Mouse (Mus musculus) gastrocnemius, postnatal 10 days (tissue): ENCODE measurements at regions not wholly inside any gene's neighbourhood (a gene's known extent, or its start where the extent isn't known, plus 50 kb on each side); places are given as distances from the start of the nearest gene placed in this dataset.

Source experiments
- DNase-seq: peaks from one replicate; pipeline ENCODE4 v3.0.0; 2021; ENCODE audit warnings: mixed read lengths

DNA sequence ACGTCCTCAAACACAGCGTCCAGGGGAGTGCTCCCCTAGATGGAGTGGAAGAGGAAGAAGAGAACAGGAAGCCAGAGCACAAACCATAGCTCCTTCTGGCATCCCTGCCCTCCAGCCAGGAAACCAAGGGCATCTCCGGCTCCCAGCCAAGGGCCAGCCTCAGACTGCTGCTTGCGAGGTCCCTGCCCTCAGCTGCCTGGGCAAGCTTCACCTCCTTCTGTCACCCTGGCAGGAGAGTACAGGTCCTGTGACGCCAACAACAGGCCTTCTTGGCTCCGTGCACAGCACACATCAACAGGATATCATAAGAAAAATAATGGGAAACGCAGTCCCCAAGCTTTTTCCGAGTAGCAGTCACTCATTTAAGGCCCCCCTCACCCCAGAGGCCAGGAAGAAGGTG lies 212.9 kb upstream of the Mocs1 start:
- DNase-seq = no peak

DNA sequence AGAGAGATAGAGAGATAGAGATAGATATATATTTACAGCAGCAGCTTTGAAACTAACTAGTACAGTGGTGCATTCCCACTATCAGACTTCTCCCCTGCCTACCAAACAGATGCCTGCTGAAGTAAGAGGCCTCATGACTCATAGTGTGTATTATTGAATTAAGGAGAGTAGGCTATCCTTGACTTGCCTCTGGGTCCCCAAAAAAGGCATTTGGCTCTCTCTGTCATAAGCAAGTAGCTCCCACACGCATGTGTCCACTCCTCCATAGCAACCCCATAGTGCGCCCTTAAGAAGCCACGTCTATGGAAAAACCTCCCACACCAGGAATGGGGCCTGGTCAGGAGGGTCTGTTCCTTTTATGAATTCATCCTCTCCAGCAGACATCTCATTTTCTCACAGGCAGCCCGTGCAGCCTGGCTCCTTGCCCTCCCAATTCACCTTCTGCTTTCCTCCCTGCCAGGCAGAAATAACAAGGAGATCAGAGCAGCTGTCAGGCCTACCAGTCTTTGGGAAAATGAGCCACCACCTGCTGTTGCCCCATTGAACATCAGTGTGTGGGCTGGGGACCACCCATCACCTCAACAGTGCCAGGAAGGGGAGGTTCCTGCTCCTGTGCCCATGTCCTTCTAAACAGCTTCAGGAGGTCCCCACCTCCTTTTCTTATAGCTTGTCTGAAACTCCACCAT lies 208.5 kb upstream of the Mocs1 start:
- DNase-seq = no peak

DNA sequence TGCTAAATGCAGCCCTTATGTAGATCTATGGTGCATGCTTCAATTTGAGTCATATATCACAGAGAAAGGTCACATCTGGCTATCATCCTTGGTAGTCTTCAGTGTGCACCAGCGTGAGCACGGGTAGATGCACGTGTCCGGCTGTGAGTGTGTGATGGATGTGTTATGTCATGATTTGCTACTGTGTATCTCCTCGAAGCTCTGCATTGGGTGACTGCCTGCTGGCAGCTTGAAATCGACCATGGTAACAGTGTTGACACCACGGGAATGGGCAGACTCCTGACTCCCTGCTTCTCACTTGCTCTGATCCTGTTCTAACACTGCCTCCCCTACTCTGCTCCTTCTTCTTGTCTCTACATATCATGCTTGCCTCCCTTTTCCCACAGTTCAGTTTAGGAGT lies 204.9 kb upstream of the Mocs1 start:
- DNase-seq = no peak

DNA sequence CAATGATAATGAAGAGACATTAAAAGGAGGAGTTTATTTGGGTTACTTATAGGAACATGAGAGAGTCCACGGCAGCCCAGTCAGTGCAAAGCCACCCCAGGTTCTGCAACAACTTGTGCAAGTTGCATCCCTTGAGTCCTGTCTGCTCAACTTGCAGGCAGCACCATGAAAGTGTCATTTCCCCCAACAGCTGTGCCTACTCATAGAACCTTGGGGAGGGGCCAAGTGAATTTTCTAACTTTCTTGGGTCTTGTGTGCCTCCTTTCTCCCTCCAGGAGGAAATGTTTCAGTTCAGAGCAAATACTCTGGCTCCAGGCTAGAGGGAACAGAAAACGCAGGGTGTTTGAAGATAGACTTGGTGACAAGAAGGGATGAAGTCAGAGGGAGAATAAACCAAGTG lies 204.5 kb upstream of the Mocs1 start:
- DNase-seq = no peak

DNA sequence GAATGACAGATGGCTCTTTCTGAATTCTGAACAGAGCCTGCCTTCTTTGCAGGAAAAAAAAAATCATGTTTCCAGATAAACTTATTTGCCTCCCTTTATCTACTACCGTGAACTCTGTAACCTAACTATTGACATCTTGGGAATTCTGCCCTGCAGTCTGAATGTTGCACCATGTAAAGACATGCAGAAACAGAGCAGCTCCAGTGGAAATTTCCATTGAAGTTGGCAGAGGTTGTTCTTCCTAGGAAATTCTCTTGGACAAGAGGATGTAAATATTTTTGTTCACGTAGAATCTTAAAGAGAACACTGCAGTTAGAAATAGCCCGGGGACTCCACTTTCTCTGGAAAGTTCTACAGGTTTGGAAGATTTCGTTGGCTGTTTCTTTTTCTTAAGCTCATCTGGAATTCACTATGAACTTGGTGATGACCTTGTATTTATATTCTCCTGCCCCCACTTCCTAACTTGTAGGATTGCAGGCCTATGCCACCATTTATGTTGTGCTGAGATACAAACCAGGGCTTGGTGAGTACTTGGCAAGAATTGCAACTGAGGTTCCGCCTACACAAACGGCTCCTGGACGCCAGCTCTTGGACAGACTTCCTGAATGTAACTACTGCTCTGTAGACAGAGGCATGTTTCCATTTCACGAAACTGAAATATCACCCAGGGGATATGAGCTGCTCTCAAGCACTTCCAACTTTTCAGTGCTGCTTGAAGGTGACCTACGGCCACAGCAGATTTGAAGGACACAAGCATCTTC lies 202.7 kb upstream of the Mocs1 start:
- no peak for DNase-seq

DNA sequence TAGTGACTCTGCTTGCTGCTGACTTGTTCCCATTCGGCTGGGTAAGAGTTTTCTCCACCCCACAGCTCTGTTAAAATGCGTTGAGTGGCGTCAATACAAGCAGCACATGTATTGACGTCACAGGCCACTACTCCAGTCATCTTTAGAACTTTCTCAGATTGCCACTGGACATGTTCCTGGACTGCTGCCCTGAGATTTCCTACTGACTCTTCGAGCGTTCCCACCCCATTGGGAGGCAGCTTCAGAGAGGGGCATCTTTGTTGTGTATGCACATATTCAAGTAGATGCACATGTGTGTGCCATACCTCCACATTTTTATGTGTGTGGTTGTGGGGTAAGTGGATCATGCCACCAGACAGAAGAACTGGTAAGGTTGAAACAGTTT lies 202.2 kb upstream of the Mocs1 start:
- no peak for DNase-seq

DNA sequence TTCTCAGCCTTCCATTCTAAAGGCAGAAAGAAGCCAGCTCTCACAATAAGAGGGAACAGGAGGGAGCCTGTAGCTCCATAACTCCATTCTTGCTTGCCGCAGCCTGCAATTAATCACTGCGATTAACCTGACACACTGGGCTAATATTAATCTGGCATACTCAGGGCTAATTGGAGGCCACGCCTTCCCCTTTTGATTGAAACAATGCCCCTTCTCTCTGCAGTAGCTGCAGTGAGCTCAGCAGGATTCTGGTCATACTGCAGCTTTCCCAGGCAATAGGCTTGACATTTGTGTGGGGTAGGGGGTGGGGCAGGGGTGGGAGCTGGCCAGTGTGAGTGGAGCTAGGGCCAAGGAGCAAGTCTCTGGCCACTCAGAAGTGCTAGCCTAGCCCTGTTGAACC lies 196.9 kb upstream of the Mocs1 start:
- DNase-seq = no peak

DNA sequence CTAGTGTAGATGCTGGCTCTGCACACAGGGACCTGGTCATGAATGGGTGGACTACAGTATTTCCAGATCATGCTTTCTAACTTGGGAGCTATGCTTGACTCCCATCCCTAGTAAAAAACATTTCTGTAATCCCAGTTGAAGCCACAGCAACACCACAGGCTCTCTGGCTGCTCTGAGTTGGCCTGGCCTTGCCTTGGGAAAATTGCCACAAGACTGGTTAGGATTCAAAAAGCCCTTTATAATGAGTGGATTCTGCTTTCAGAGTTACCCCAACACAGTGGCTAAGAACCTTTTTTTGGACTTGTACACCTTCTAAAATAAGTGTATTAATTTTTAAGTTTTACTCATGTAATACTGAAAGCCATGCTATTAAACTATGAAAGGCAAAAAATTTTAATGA lies 188.1 kb upstream of the Mocs1 start:
- no peak for DNase-seq

DNA sequence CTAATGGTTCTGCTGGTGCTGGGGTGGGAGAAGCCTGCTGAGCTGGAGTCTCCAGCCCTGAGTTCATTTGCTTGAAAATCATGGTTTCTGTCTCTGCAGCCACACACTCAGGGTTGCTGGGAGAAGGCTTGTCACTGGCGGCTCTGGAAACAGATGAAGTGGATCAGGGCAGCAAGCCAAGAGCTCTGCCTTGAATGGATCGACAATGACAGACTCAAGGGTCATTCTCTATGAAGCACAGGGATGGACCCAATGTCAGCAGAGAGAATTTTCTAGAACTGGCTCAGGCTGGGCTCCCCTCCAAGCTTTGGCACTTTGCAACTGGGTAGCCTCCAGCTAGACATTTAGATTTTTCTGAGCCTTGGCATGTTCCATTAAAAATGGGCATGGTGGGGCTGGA lies 184.7 kb upstream of the Mocs1 start:
- DNase-seq = no peak

DNA sequence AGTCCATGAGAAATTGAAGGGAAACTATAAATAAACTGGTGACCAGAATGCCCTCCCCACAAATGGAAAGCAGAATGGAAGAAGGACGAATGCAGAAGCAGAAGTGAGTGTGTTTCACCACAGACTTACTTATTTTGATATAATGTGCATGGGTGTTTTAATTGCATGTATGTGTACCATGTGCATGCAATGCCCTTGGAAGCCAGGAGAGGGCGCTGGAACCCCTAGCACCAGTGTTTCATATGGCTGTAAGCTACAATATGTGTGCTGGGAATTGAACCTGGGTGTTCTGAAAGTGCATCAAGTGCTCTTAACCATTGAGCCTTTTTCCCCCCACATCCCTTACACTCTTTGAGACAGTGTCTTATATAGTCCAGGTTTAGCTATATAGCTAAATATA lies 183.1 kb upstream of the Mocs1 start:
- no peak for DNase-seq

DNA sequence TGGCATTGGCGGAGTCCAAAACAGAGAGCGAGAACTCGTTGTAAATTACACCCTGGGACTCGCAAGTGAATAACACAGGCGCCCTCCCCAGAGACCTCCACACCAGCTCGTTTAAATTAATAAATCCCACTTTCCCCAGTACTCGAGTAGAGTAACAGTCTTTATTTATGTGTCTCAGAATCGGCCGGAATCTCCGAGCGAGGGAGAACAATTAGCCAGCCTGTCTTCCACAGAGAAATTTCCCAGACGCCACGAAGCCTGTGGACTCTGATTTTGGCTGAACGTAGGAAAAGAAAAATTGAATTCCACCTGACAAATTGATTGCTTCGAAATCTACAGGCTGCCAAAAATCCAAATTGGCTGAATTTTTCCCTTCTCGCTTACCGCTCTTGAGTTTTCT lies 180.9 kb upstream of the Mocs1 start:
- DNase-seq = no peak

DNA sequence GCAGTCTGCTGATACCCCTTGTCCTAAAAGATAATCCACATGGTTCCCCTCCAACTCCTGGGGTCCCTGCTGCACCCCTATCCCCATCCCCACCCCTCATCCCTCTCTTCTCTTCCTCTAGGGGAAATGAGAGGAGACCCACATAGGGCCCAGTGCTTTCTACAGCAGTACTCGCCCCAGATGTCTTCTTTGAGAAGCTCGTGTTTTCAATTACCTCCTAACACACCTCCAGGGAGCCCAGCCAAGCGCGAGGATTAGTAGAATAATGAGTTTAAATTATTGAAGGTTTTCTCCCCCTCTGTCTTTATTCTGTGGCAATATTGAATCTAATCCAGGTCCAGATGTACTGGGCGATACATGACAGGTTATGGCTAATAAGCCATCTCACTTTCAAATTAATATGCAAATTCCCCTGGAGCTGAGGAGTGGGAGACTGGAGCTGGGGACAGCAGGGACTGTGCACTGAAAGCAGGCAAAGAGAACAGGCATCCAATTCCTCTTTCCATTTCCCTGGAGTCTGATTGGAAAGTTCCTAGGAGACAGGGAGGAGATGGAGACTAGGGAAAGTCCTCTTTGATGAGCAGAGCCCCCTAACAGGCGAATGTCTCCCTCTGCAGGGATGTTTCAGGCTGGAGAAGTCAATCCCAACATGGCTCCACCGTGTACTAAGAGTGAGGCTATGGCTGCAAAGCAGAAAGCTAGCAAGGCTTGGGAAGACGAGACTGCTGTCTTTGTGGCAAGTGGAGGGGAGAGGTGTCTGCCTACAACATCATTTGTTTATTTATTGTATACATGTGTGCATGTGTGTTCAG lies 177.2 kb upstream of the Mocs1 start:
- no peak for DNase-seq

DNA sequence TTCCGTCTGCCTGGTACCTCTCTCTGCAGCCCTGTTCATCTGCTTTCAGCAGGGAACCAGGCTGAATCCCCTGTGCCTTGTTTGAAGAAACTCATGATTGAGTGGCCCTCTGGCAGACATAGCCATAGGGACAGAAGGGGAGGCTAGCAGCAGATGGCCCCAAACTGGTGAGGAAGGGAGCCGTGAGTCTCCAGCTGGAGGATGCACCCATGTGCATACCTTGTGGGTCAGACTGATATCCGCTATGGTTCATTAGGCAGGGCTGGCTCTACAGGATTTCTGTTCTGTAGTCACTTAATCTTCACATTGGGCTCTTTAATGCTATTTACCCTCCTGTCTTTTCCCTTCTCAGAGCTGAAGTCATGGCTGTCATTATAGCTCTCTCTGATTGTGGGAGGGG lies 175.9 kb upstream of the Mocs1 start:
- no peak for DNase-seq

DNA sequence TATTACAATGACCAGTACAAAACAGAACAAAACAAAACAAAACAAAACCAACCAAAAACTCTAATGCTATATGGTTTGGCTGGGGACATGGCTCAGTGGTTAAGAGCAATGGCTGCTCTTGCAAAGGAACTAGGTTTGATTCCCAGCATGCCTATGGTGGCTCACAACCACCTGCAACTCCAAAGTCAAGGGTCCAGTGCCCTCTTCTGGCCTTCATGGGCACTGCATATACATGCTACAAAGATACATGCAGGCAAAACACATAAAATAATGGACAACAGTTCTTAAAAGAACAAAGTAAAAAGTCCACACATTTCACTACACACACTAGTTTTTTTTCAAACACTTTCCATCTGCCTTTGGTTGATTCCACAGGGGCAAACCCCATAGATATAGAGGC lies 169.7 kb upstream of the Mocs1 start:
- DNase-seq = no peak

DNA sequence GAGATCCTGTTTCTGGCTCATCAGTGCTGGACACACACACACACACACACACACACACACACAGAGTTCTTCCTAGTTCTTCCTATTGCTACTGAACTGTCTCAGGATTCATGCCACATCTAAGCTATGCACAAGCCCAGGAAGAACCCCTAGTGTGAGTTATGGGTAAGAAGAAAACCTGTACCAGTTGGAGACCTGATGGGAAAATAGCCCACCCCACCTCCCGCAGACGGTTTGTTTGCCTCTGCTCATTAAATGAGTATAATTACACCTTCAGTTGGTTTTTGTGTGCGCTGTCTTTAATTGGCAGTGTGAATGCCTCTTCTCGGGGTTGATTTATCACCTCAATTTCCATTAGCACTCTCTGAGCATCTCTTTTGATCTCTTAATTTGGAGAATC lies 165.8 kb upstream of the Mocs1 start:
- DNase-seq = no peak

DNA sequence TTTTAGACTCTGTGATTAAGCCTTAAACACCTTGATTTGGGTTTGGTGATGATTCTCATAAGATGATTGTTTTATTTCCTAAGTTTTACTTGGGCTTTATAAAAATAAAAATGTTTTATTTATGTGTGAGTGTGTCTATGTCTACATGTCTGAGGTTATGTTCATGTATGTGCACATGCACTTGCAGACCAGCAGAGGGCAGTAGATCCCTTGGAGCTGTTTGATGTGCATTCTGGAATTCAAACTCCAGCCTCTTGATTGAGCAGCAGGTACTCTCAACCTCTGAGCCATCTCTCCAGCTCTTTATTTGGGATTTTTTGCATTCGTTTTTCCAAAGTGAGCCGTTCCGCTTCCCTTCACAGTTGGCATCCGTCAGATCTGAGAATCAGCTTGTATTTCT lies 161.8 kb upstream of the Mocs1 start:
- no peak for DNase-seq

DNA sequence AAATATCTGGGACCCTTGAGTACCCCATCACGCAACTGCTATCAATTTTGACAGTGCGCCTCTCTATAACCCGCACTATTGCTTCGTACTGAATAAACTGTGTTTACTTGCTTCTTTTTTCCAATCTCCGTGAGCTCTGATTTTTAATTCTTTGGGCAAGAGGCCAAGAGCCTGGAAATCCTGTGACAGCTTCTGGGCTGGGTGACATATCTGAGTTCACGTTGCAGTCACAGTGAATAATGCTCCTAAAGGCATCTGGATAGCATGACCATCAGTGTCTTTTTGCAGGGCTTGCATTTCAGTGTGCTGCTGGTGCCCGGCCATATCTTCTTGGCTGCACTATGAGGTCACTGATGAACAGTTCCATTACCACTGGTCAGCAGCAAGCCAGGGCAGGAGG lies 158.2 kb upstream of the Mocs1 start:
- no peak for DNase-seq

DNA sequence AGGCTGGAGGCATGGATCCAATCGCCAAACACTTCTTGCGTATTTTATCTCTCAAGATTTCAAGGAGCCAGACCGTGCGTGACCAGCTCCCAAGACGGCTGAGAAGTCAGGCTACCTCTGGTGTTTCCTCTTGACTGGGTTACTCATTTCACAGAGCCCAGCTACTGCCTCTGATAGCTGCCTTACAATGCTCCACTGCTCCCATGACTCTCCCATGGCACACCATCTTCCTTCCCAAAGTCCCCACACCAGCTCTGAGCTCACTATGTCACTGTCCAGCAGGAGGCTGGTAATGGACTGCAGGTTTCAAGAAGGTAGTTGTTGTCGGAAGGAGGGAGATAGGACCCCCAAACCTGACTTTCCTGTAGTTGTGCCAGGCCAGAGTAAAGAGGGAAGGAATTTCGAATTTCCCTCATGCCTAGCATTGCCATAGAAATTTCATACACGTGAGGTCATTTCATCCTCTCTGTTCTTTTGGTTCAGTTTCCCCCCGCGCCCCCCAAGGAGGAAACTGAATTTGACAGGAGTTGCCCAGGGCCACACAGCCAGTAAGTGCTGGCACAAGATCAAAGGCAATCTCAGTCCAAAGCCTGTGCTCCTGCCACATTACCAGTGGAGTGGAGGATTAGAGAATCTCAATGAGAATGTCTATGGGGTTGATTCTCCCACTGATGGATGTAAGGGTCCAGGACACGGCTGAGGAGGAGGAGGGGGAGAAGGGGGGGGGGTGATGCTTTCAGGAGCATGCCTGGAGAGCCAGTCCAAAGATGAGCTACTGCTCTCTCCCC lies 155.3 kb upstream of the Mocs1 start:
- DNase-seq = no peak

DNA sequence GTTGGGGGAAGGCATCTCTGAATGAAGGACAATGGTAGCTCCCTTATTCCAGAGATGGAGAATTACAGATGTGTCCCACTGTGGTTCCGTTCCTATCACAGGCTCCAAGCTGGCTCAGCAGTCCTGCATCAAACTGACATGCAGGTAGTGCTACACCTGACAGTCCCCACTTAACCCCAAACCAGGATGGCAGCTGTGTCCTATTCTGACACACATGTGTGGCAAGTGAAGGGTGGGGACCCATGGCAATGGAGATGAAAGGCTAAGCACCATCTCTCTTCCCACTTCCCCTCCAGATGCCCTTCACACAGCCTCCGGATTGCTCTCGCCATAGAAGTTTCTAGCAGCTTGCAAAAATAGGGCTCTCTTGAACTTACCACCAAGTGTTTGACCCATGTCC lies 153.2 kb upstream of the Mocs1 start:
- no peak for DNase-seq

DNA sequence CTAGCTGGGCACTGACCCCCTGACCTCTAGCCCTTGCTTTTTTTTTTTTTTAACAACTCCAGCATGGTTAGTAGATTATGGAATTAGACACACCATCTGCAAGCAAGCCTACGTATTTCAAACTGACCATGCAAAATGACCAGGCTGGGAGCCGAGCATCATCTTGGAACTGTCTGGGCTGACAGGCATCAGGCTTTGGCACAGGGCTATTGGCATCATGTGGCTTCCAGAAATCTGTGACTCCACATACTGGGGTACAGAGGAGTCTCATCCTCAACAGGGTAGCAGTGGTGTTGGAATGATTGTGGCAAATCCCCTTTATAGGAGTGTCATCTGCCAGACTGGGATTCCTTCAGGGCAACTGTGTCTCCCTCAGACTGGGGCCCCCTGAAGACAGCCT lies 152.7 kb upstream of the Mocs1 start:
- DNase-seq = no peak

DNA sequence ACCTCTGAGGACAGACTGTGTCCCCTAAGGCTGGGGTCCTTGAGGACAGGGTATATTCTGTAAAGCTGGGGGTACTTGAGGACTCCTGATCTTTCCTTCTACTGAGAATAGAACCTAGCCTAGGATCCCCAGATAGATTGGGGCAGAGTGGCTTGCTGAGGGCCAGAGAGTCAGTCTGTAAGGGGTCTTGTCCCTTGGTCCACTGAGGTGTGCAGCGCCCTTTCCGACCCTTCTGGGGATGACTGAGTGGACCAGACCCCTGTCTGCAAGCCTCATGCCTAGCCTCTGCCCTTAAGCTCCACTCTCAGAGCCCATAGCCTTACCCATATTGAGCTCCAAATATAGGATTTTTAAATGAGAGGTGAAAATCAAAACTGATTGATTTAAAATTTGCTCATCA lies 152.2 kb upstream of the Mocs1 start:
- DNase-seq = no peak

DNA sequence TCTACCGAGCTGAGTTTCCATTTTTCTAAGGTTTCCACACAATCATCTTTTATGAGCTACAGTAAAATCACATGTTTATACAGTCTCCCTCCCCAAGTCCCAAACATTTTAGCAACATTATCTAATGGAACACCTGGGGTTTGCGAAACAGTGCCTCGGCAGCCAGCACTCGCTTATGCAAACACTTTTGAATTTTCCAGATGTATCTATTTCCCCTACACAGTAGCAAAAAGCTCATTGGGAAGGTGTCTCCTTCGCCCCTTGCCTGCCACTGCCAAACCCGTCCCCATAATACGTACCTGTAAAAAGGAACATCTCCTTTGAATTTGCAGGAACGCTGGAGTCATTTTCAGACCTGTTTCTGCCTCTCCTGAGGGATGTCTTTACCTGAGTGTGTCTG lies 149.6 kb upstream of the Mocs1 start:
- no peak for DNase-seq
